Mouse (Mus musculus): ENCODE results near the gene Clca2. TPM values are rescaled to one million over a fixed set of nuclear protein-coding genes. Genes with fewer than 3 reads are reported as not detected.

Clca2 gene
- polyA plus RNA-seq, 1 experiment from 2014 or later, result 0.24 TPM

DNA sequence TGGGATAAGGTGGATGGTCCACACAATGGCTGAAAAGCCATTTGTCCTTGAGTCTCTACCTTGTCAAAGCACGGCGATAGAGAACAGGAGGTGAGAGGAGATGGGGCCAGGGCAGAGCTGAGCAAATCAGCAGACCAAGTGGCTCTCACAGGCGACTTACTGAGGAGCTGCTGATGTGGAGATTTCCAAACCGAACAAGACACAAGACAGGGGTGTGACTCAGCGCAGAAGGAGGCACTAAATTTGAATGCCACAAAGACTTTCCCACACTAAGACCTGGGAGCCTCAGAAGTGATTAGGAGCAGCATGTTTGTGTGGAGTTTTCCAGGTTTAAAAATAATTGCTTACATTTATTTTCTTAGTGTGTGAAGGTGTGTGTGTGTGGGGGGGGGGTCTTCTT, 4.5 kb upstream of the Clca2 start:
- DNase-seq (ENCODE audit: low spot score) (no peak), ATAC-seq (ENCODE audit: insufficient read depth, low FRiP score, low TSS enrichment) (no peak)
- H3K9ac ChIP-seq (ENCODE audit: low read length), result no peak overlapping the region
- H3K4me1 ChIP-seq (ENCODE audit: control insufficient read depth, insufficient read depth, low read length), result no peaks in the 10 kb centered on the region
- H3K4me3 ChIP-seq (ENCODE audit: low read depth, low read length), result no peak overlapping the region
- H3K36me3 ChIP-seq (ENCODE audit: control insufficient read depth, insufficient read depth, low read length), result no peaks in the 10 kb centered on the region
- H3K27me3 ChIP-seq (ENCODE audit: control insufficient read depth, insufficient read depth, low read length), result no peaks in the 10 kb centered on the region
- H3K27ac ChIP-seq (ENCODE audit: low read depth, low read length), result no peak overlapping the region
- no peak overlapping the region for H3K4me2 ChIP-seq (ENCODE audit: low read depth)
- H3K9me3 ChIP-seq (ENCODE audit: control insufficient read depth, low read length), result no peaks in the 10 kb centered on the region
- 76% methylated on average over 5 of the region's 5 CpGs for WGBS

DNA sequence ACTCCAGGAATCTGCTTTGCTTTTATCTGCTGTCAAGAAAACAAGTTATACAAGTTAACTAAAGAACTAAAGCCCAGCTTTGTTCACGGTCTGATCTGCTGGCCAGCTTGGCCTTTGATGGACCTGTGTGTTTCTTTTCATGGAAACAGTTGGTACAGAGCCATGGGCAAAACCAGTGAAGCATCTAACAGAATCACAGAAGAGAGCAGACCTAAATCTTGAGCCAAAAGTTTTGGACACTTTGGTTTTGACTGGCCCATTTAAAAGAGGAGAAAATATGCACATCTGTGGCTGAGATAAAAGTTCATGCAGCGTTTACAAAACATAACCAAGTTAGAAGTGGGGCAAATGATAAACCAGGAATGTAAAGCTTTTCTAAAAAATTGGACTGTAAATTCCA, 4.1 kb upstream of the Clca2 start:
- no peaks in the 10 kb centered on the region for H3K9me3 ChIP-seq (ENCODE audit: control insufficient read depth, low read length)
- no peak for DNase-seq (ENCODE audit: low spot score)
- no peak for ATAC-seq (ENCODE audit: insufficient read depth, low FRiP score, low TSS enrichment)
- no peak overlapping the region for H3K4me2 ChIP-seq (ENCODE audit: low read depth)
- H3K4me1 ChIP-seq (ENCODE audit: control insufficient read depth, insufficient read depth, low read length), result no peaks in the 10 kb centered on the region
- no peak overlapping the region for H3K27ac ChIP-seq (ENCODE audit: low read depth, low read length)
- H3K27me3 ChIP-seq (ENCODE audit: control insufficient read depth, insufficient read depth, low read length), result no peaks in the 10 kb centered on the region
- H3K36me3 ChIP-seq (ENCODE audit: control insufficient read depth, insufficient read depth, low read length), result no peaks in the 10 kb centered on the region
- H3K4me3 ChIP-seq (ENCODE audit: low read depth, low read length), result no peak overlapping the region
- WGBS, result 89% methylated on average over 2 of the region's 2 CpGs
- H3K9ac ChIP-seq (ENCODE audit: low read length), result no peak overlapping the region

DNA sequence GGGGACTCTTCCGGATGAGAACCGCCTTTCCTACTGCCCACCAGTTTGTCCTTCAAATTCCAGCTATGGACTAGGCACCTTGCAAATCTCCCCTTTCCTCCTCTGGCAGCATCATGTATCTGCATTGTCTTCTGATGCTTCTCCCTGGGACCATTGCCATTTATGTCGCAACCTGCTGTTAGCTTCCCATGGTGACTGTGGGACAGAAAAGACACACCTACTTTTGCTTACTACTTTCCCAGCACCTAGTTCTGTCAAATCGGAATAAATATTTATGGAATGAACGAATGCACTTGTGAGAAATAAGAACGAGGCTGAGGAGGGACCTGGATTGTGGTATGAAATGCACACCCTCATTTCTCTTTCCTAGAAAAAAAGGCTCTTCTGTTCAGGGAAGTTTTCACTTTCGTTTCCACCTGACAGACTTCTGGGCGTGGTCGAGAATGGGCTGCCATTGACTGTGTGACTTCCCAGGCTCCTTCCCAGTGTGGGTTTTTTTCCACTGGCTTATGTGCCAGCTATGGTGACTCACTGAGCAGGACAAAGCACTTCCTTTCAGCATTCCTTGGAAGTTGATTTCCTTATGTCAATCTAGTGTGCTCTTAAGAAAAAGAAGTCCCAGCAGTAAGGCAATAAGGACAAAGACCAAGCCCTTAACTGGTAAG, 2.8 kb upstream of the Clca2 start:
- DNase-seq (ENCODE audit: low spot score) (no peak), ATAC-seq (ENCODE audit: insufficient read depth, low FRiP score, low TSS enrichment) (no peak)
- Histone ChIP-seq H3K4me1 (ENCODE audit: control insufficient read depth, insufficient read depth, low read length) (no peaks in the 10 kb centered on the region), H3K4me2 (ENCODE audit: low read depth) (no peak overlapping the region), H3K27me3 (ENCODE audit: control insufficient read depth, insufficient read depth, low read length) (no peaks in the 10 kb centered on the region), H3K9ac (ENCODE audit: low read length) (no peak overlapping the region), H3K4me3 (ENCODE audit: low read depth, low read length) (no peak overlapping the region), H3K9me3 (ENCODE audit: control insufficient read depth, low read length) (no peaks in the 10 kb centered on the region), H3K36me3 (ENCODE audit: control insufficient read depth, insufficient read depth, low read length) (no peaks in the 10 kb centered on the region), H3K27ac (ENCODE audit: low read depth, low read length) (no peak overlapping the region)
- WGBS, result 79% methylated on average over 9 of the region's 9 CpGs

DNA sequence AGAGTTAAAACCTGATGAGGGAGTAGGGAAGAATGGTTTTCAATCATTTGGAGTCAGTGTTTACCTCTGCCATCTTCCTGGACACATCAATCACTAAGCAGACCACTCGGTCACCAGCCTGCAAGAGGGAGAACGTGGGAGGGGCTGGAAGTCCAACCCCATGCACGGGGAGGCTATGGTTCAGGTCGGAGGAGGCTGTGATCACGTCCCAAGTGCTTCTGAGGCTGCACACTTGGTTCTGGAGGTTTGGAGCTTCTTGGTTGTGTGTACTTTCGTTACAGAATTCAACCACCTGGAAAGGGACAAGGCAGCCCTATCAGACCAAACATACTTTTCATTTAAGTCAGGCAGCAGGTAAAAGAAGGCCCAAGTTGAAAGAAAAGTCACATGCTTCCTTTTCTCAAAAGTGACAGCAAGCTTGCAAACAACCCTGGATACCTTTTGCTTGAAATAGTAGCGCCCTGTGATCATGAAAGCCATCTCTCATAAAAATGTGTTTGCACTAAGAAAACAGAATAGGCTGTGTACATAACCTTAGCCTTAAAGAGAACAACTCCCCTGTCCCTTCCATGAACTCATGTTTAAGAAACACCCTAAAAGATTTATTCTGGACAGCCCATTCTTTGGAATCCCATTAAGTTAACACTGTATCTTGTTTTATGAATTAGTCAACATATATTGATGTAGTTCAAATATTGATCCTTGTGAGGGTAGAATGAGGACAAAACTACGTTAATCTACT, 11.2 kb downstream of the Clca2 start:
- Histone ChIP-seq H3K9ac (ENCODE audit: low read length) (no peak overlapping the region), H3K4me2 (ENCODE audit: low read depth) (no peak overlapping the region), H3K27me3 (ENCODE audit: control insufficient read depth, insufficient read depth, low read length) (no peaks in the 10 kb centered on the region), H3K4me3 (ENCODE audit: low read depth, low read length) (no peak overlapping the region), H3K36me3 (ENCODE audit: control insufficient read depth, insufficient read depth, low read length) (no peaks in the 10 kb centered on the region), H3K9me3 (ENCODE audit: control insufficient read depth, low read length) (no peaks in the 10 kb centered on the region), H3K27ac (ENCODE audit: low read depth, low read length) (no peak overlapping the region), H3K4me1 (ENCODE audit: control insufficient read depth, insufficient read depth, low read length) (no peaks in the 10 kb centered on the region)
- ATAC-seq (ENCODE audit: insufficient read depth, low FRiP score, low TSS enrichment), result no peak
- DNase-seq (ENCODE audit: low spot score), result no peak
- WGBS, result 74% methylated on average over 8 of the region's 8 CpGs

DNA sequence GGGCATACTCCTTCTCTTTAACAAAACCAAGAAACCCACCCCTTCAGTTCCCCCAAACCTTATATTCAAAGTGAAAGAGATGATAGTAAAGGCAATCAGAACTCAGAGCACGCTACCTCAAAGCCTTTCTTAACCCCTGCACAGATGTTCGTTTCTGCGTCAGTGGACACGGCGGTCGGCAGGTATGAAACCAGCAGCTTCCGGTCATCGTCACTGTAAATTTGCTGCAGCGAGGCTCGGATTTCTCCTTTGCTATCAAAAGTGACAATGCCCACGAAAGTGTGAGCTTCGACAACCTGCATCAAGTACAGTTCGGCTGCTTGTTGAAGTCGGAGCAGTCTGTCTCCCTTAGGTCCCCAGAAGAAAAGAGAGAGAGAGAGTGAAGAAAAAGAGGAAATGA, 13.1 kb downstream of the Clca2 start:
- Histone ChIP-seq H3K27me3 (ENCODE audit: control insufficient read depth, insufficient read depth, low read length) (no peaks in the 10 kb centered on the region), H3K27ac (ENCODE audit: low read depth, low read length) (no peak overlapping the region), H3K4me2 (ENCODE audit: low read depth) (no peak overlapping the region), H3K9ac (ENCODE audit: low read length) (no peak overlapping the region), H3K9me3 (ENCODE audit: control insufficient read depth, low read length) (no peaks in the 10 kb centered on the region), H3K36me3 (ENCODE audit: control insufficient read depth, insufficient read depth, low read length) (no peaks in the 10 kb centered on the region), H3K4me1 (ENCODE audit: control insufficient read depth, insufficient read depth, low read length) (no peaks in the 10 kb centered on the region), H3K4me3 (ENCODE audit: low read depth, low read length) (no peak overlapping the region)
- no peak for DNase-seq (ENCODE audit: low spot score)
- WGBS, result 96% methylated on average over 14 of the region's 14 CpGs
- ATAC-seq (ENCODE audit: insufficient read depth, low FRiP score, low TSS enrichment), result no peak

DNA sequence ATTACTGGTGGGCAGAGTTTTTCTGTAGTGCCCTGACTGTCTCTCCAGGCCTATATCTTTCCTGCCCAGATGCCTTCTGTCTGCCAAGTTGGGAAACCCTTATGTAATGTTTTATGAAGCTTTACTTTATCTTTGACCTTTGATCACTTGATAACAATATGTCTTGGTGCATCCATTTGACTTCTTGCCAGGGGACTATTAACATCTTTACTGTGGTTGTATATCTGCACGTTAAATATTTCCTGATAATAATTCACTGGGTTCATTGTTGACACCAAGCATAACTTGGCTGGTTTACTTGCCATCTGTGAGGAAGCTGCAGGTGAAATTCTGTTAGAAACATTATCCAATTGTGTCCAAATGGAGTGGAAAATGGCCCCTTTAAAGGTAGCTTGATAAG, 16.2 kb downstream of the Clca2 start:
- ATAC-seq (ENCODE audit: insufficient read depth, low FRiP score, low TSS enrichment) (no peak), DNase-seq (ENCODE audit: low spot score) (no peak)
- Histone ChIP-seq H3K4me1 (ENCODE audit: control insufficient read depth, insufficient read depth, low read length) (no peaks in the 10 kb centered on the region), H3K9ac (ENCODE audit: low read length) (no peak overlapping the region), H3K9me3 (ENCODE audit: control insufficient read depth, low read length) (no peaks in the 10 kb centered on the region), H3K4me3 (ENCODE audit: low read depth, low read length) (no peak overlapping the region), H3K27me3 (ENCODE audit: control insufficient read depth, insufficient read depth, low read length) (no peaks in the 10 kb centered on the region), H3K27ac (ENCODE audit: low read depth, low read length) (no peak overlapping the region), H3K36me3 (ENCODE audit: control insufficient read depth, insufficient read depth, low read length) (no peaks in the 10 kb centered on the region), H3K4me2 (ENCODE audit: low read depth) (no peak overlapping the region)
- 84% methylated on average over 1 of the region's 1 CpGs for WGBS

DNA sequence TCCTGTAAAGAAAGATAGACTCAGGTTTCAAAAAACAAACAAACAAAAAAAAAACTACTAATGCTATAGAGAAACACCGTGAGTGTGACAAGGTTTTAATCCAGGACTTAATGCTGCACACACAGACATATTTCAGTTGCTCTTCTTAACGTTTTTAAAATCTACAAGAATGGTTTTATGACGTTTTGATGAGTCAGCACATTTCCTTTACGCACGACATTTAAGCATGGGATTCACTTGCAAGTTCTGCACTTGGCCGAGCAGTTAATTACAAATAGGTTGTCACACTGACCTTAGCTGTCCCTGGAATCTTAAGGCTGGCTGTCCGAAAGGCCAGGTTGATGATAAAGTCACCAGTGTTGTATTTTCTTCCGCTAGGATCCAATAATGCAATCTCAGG, 18.3 kb downstream of the Clca2 start:
- 81% methylated on average over 8 of the region's 8 CpGs for WGBS
- H3K27ac ChIP-seq (ENCODE audit: low read depth, low read length), result no peak overlapping the region
- no peaks in the 10 kb centered on the region for H3K9me3 ChIP-seq (ENCODE audit: control insufficient read depth, low read length)
- no peak overlapping the region for H3K4me3 ChIP-seq (ENCODE audit: low read depth, low read length)
- no peak overlapping the region for H3K9ac ChIP-seq (ENCODE audit: low read length)
- DNase-seq (ENCODE audit: low spot score) (no peak), ATAC-seq (ENCODE audit: insufficient read depth, low FRiP score, low TSS enrichment) (no peak)
- H3K36me3 ChIP-seq (ENCODE audit: control insufficient read depth, insufficient read depth, low read length), result no peaks in the 10 kb centered on the region
- H3K4me1 ChIP-seq (ENCODE audit: control insufficient read depth, insufficient read depth, low read length), result no peaks in the 10 kb centered on the region
- no peak overlapping the region for H3K4me2 ChIP-seq (ENCODE audit: low read depth)
- no peaks in the 10 kb centered on the region for H3K27me3 ChIP-seq (ENCODE audit: control insufficient read depth, insufficient read depth, low read length)

DNA sequence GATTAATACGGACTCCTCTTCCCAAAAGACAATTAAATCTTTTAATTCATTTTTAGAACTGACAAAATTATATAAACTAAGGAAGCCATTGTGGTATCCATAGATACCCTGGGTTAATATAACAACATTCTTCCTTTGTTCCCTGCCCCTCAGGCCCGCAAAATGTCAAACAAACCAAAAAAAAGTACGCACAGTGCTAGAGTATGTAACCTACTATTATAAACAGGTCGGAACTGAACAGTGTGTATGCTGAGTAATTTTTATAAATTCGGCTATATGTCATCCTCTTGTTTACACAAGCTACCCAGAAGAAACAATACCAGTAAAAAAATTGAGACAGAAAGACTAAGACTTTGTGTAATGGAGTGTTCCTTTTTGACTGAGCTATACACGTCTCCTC, 20.8 kb downstream of the Clca2 start:
- H3K9ac ChIP-seq (ENCODE audit: low read length), result no peak overlapping the region
- no peak for ATAC-seq (ENCODE audit: insufficient read depth, low FRiP score, low TSS enrichment)

DNA sequence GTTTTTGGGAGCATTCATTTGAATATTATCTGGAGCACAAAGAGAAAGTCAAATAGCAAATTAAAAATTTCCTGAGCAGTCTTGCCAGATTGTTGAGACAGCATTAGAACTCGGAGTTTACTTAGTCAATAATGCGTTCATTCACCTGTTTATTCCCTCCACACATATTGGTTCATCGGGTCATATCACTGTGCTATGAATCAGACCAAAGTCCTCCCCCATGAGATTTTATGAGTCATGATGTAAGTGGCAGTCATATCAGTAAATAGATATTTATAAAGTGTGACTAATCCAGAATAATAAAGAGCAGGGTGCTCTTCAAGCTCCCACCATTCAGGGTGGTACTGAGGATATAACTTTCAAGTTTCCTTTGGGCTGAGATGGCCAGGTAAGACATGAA, 26.9 kb downstream of the Clca2 start:
- no peaks in the 10 kb centered on the region for H3K36me3 ChIP-seq (ENCODE audit: control insufficient read depth, insufficient read depth, low read length)
- H3K4me3 ChIP-seq (ENCODE audit: low read depth, low read length), result no peak overlapping the region
- H3K9ac ChIP-seq (ENCODE audit: low read length), result no peak overlapping the region
- no peaks in the 10 kb centered on the region for H3K4me1 ChIP-seq (ENCODE audit: control insufficient read depth, insufficient read depth, low read length)
- H3K27ac ChIP-seq (ENCODE audit: low read depth, low read length), result no peak overlapping the region
- no peaks in the 10 kb centered on the region for H3K9me3 ChIP-seq (ENCODE audit: control insufficient read depth, low read length)
- H3K4me2 ChIP-seq (ENCODE audit: low read depth), result no peak overlapping the region
- ATAC-seq (ENCODE audit: insufficient read depth, low FRiP score, low TSS enrichment) (no peak), DNase-seq (ENCODE audit: low spot score) (no peak)
- H3K27me3 ChIP-seq (ENCODE audit: control insufficient read depth, insufficient read depth, low read length), result no peaks in the 10 kb centered on the region
- WGBS, result 92% methylated on average over 3 of the region's 3 CpGs

More for the DNA sequence above, 20.8 kb downstream of the Clca2 start:
- Histone ChIP-seq H3K4me1 (ENCODE audit: control insufficient read depth, insufficient read depth, low read length) (no peaks in the 10 kb centered on the region), H3K4me2 (ENCODE audit: low read depth) (no peak overlapping the region), H3K4me3 (ENCODE audit: low read depth, low read length) (no peak overlapping the region), H3K9me3 (ENCODE audit: control insufficient read depth, low read length) (no peaks in the 10 kb centered on the region), H3K36me3 (ENCODE audit: control insufficient read depth, insufficient read depth, low read length) (no peaks in the 10 kb centered on the region), H3K27ac (ENCODE audit: low read depth, low read length) (no peak overlapping the region), H3K27me3 (ENCODE audit: control insufficient read depth, insufficient read depth, low read length) (no peaks in the 10 kb centered on the region)
- 91% methylated on average over 6 of the region's 6 CpGs for WGBS
- DNase-seq (ENCODE audit: low spot score), result no peak
